Comparison of ENCODE assay signal across 17 mouse cellular contexts in genomic region chr14:48127609-48128185, GRCm38 (mm10). TPM values are rescaled to one million over a fixed set of nuclear protein-coding genes. Genes with fewer than 3 reads are reported as not detected.
A peak's percentile ranks its signal among the peaks of the same experiment; 100 is the strongest.
DNase-seq lines count a peak whose midpoint lies in the region; ATAC-seq lines count a peak whose summit lies in the region.
"Had no signal": no experiment of that assay in that cellular context is flagged by ENCODE, and none has a peak within 500 bp of the region (broad histone marks: within the 10 kb centered on the region; RNA-seq: fewer than 3 reads in every experiment).

No protein-coding gene starts in this region.

- peak overlapping the region; percentile 64 for H3K27ac ChIP-seq in hindbrain, embryonic 10.5 days
- H3K27ac ChIP-seq in hindbrain, embryonic 16.5 days (ENCODE audit: low read depth, low read length) = no peak overlapping the region
- H3K27ac ChIP-seq in kidney, embryonic 15.5 days = no peak overlapping the region
- H3K27ac ChIP-seq: limb, embryonic 12.5 days; liver, embryonic 14.5 days had no signal

- no peak overlapping the region for H3K4me3 ChIP-seq in hindbrain, embryonic 10.5 days
- H3K4me3 ChIP-seq in hindbrain, embryonic 16.5 days (ENCODE audit: low read length) = no peak overlapping the region
- no peak overlapping the region for H3K4me3 ChIP-seq in kidney, embryonic 15.5 days (replicated peaks)
- H3K4me3 ChIP-seq: erythroblast, embryonic 14.5 days; heart, embryonic 12.5 days; limb, embryonic 12.5 days; megakaryocyte, embryonic 14.5 days had no signal

- no peak for ATAC-seq in hindbrain, embryonic 16.5 days
- ATAC-seq in kidney, embryonic 15.5 days (replicated peaks; ENCODE audit: low FRiP score) = 0 out of 2 replicates have a peak, but pooled peaks have one; percentile 20
- ATAC-seq: lung, postnatal 0 days had no signal

- no peak overlapping the region for H3K9ac ChIP-seq in hindbrain, embryonic 16.5 days (ENCODE audit: low read depth, low read length)
- no peak overlapping the region for H3K9ac ChIP-seq in kidney, embryonic 15.5 days
- H3K9ac ChIP-seq: heart, embryonic 12.5 days; limb, embryonic 12.5 days; liver, embryonic 14.5 days had no signal

- H3K9me3 ChIP-seq in hindbrain, embryonic 10.5 days = no peaks in the 10 kb centered on the region
- no peaks in the 10 kb centered on the region for H3K9me3 ChIP-seq in hindbrain, embryonic 16.5 days (ENCODE audit: control insufficient read depth, low read length)
- no peaks in the 10 kb centered on the region for H3K9me3 ChIP-seq in kidney, embryonic 15.5 days (replicated peaks)
- H3K9me3 ChIP-seq: G1E; heart, embryonic 12.5 days; limb, embryonic 12.5 days; megakaryocyte, embryonic 14.5 days had no signal

- no peaks in the 10 kb centered on the region for H3K27me3 ChIP-seq in hindbrain, embryonic 10.5 days (ENCODE audit: insufficient read depth, poor library complexity, severe bottlenecking)
- H3K27me3 ChIP-seq in hindbrain, embryonic 16.5 days (replicated peaks; ENCODE audit: control insufficient read depth, insufficient read depth, low read length) = no peaks in the 10 kb centered on the region
- H3K27me3 ChIP-seq in kidney, embryonic 15.5 days = no peaks in the 10 kb centered on the region
- H3K27me3 ChIP-seq: limb, embryonic 12.5 days had no signal

- WGBS in hindbrain, embryonic 10.5 days = 40% methylated on average over 8 of the region's 8 CpGs
- WGBS in hindbrain, embryonic 16.5 days = 33% methylated on average over 8 of the region's 8 CpGs
- 50% methylated on average over 8 of the region's 8 CpGs for WGBS in kidney, embryonic 15.5 days

- peaks cover 4% of the 10 kb centered on the region; the same call in 1 of the 2 replicates for H3K36me3 ChIP-seq in hindbrain, embryonic 10.5 days
- no peaks in the 10 kb centered on the region for H3K36me3 ChIP-seq in hindbrain, embryonic 16.5 days (ENCODE audit: control insufficient read depth, insufficient read depth, low read length)
- no peaks in the 10 kb centered on the region for H3K36me3 ChIP-seq in kidney, embryonic 15.5 days
- H3K36me3 ChIP-seq: G1E; heart, embryonic 12.5 days; limb, embryonic 12.5 days had no signal

- H3K4me1 ChIP-seq in hindbrain, embryonic 10.5 days (replicated peaks) = peaks cover 95% of the 10 kb centered on the region
- peaks cover 33% of the 10 kb centered on the region for H3K4me1 ChIP-seq in hindbrain, embryonic 16.5 days (ENCODE audit: control insufficient read depth, insufficient read depth, low read depth, low read length)
- peaks cover 66% of the 10 kb centered on the region for H3K4me1 ChIP-seq in kidney, embryonic 15.5 days
- H3K4me1 ChIP-seq: megakaryocyte, embryonic 14.5 days had no signal

- DNase-seq in hindbrain, embryonic 10.5 days (ENCODE audit: low spot score) = no peak
- peak; percentile 58 for DNase-seq in retina, postnatal 1 day
- no peak for DNase-seq in retina, embryonic 14.5 days (ENCODE audit: low spot score)
- no peak for DNase-seq in urinary bladder, postnatal 36 days (ENCODE audit: low spot score in 2 of 2)
- no peak for DNase-seq in adrenal gland, postnatal 14 days
- DNase-seq: heart, postnatal 36 days; layer of hippocampus, postnatal 36 days; right cerebral cortex, postnatal 25 days had no signal

- H3K4me2 ChIP-seq in hindbrain, embryonic 16.5 days (ENCODE audit: low read length) = no peak overlapping the region
- H3K4me2 ChIP-seq in kidney, embryonic 15.5 days = no peak overlapping the region
- H3K4me2 ChIP-seq: heart, embryonic 12.5 days; limb, embryonic 12.5 days had no signal

RNA-seq across cellular contexts. Expression of gene Peli2, which starts 7.1 kb away (rescaled TPM):
- polyA plus RNA-seq in hindbrain, embryonic 10.5 days (2016; fragmentation: Nextera tagmentation; extraction: Ambion mirVana) = 16.0 and 16.9 TPM in 2 replicates
- polyA plus RNA-seq in hindbrain, embryonic 16.5 days (2015; fragmentation: Nextera tagmentation; extraction: Ambion mirVana) = 8.0 and 8.7 TPM in 2 replicates
- polyA plus RNA-seq in kidney, embryonic 15.5 days (2015; fragmentation: Nextera tagmentation; extraction: Ambion mirVana) = 7.1 and 8.2 TPM in 2 replicates
- total RNA-seq in adrenal gland, postnatal 14 days (2021) = 25.8 and 33.5 TPM in 2 replicates
- polyA plus RNA-seq: erythroblast, embryonic 14.5 days; G1E had no signal
